Mouse (Mus musculus) ES-E14 (cell line): ENCODE data around the gene Mfsd10. TPM values are rescaled to one million over a fixed set of nuclear protein-coding genes. Genes with fewer than 3 reads are reported as not detected.

Experiments
- DNase-seq: peaks from one replicate; pipeline ENCODE4 v3.0.0-alpha.2; 2013; ENCODE audit warnings: low read depth, low spot score
- H3K27ac ChIP-seq: 2 replicates; pipeline ENCODE4 v1.5.1; 2012; ENCODE audit warnings: low read depth, mild to moderate bottlenecking, low read length, moderate library complexity, mixed read lengths; ENCODE audit not compliant: poor library complexity, insufficient read depth, severe bottlenecking
- H3K36me3 ChIP-seq: 2 replicates; pipeline ENCODE4 v1.6.1; 2012; ENCODE audit warnings: mild to moderate bottlenecking, low read length, moderate library complexity, mixed read lengths; ENCODE audit not compliant: control insufficient read depth, poor library complexity, insufficient read depth, severe bottlenecking
- H3K4me1 ChIP-seq, 2 experiments: fragments of 150-350 bp in 1 of 2; sonication (generic) in 1 of 2; 2 replicates each; pipeline ENCODE4 v1.6.1; 2012; ENCODE audit warnings: low read length in 2 of 2, mild to moderate bottlenecking in 1 of 2, mixed read lengths in 1 of 2; ENCODE audit not compliant: control insufficient read depth in 2 of 2, insufficient read depth in 2 of 2, poor library complexity in 1 of 2
- H3K4me3 ChIP-seq, 2 experiments: fragments of 150-350 bp in 1 of 2; sonication (generic) in 1 of 2; 2 replicates each; pipeline ENCODE4 v1.5.1; 2012; ENCODE audit warnings: low read length in 2 of 2, low read depth in 1 of 2, mild to moderate bottlenecking in 1 of 2, mixed read lengths in 1 of 2; ENCODE audit not compliant: insufficient read depth in 1 of 2, poor library complexity in 1 of 2, severe bottlenecking in 1 of 2
- H3K9ac ChIP-seq: 2 replicates; pipeline ENCODE4 v1.6.1; 2012; ENCODE audit warnings: low read depth, mild to moderate bottlenecking, low read length, mixed read lengths; ENCODE audit not compliant: poor library complexity, insufficient read depth, severe bottlenecking
- H3K9me3 ChIP-seq: fragments of 150-350 bp; sonication (generic); 2 replicates; pipeline ENCODE4 v1.6.1; 2012; ENCODE audit warnings: low read depth, mild to moderate bottlenecking, low read length; ENCODE audit not compliant: control insufficient read depth, insufficient read depth
- CHD2 ChIP-seq: IDR thresholded peaks from 2 replicates; pipeline ENCODE4 v1.6.1; 2014; ENCODE audit warnings: mild to moderate bottlenecking, low read depth, low read length, inconsistent platforms
- HCFC1 ChIP-seq: IDR thresholded peaks from 2 replicates; pipeline ENCODE4 v1.6.1; 2012; ENCODE audit warnings: low read length, inconsistent platforms, borderline replicate concordance; ENCODE audit not compliant: insufficient read depth
- MAFK ChIP-seq: IDR thresholded peaks from 2 replicates; pipeline ENCODE4 v1.6.1; 2014; ENCODE audit warnings: mild to moderate bottlenecking, low read depth, low read length, inconsistent platforms; ENCODE audit not compliant: insufficient read depth
- ZC3H11A ChIP-seq: IDR thresholded peaks from 2 replicates; pipeline ENCODE4 v1.6.1; 2012; ENCODE audit warnings: low read depth, mild to moderate bottlenecking, inconsistent platforms, low read length, borderline replicate concordance
- ZNF384 ChIP-seq: IDR thresholded peaks from 2 replicates; pipeline ENCODE4 v1.6.1; 2012; ENCODE audit warnings: low read depth, low read length, inconsistent platforms
- in situ Hi-C, 2 experiments: fragments of 600-800 bp; cut with MboI; formaldehyde crosslinking; loops; one replicate each; pipeline ENCODE4 v1.15.1; 2025; ENCODE audit warnings: low sequenced_read_pairs in 2 of 2, inconsistent platforms in 1 of 2; ENCODE audit not compliant: unreplicated experiment in 2 of 2
- total RNA-seq: library from RNA; depleted of rRNA; stranded (reverse); fragments of 300-350 nt; gene quantifications from 2 replicates; pipeline ENCODE4 v1.2.3, GENCODE M21; 2012

Mfsd10 gene
- total RNA-seq, 1 experiment = 192 TPM

- peak overlapping the region; percentile 77 to 79 for H3K4me3 ChIP-seq
- in situ Hi-C loops = no loop called here
- H3K4me1 ChIP-seq = peaks cover 4 to 26% of the 10 kb centered on the region in 2 experiments; a peak in 3 of 4 replicates
- DNase-seq = no peak
- H3K9me3 ChIP-seq = no peaks in the 10 kb centered on the region
- TF ChIP-seq CHD2 (no peak), ZNF384 (no peak), HCFC1 (no peak), ZC3H11A (no peak), MAFK (no peak)
- peak overlapping the region; percentile 52; the same call in 1 of the 2 replicates for H3K27ac ChIP-seq
- peak overlapping the region; percentile 63; the same call in 1 of the 2 replicates for H3K9ac ChIP-seq
- H3K36me3 ChIP-seq = peaks cover 58% of the 10 kb centered on the region
Observed at GRCm38 (mm10) chr5:34637591-34638156, 662 bp upstream of the Mfsd10 start.

DNA sequence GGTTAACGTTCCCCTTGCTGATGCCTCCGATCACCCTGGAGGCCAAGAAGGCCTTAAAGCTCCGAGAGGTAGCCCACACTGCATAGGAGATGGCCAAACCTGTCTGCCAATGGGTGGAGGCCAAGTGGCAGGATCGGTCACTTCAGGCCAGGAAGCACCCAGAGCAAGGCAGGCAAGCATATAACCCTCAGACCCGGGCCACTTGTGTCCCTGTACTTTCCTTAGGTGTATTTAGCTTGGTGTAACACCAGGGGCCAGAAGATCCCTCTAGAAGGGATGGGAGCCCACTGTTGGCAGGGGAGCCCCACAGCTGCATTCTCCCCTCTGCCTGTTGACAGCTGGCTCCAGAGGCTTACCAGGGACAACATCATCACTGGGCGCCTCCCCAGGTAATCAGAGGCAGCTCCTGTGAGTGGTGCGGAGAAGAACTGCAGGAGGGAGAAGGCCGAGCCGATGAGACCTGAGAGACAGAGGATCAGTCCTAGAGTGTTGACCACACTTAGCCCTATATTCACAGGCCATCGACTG, 1.3 kb downstream of the Mfsd10 start:
- TF ChIP-seq CHD2 = no peak
- TF ChIP-seq ZC3H11A = no peak
- no peak for TF ChIP-seq ZNF384
- no peak for TF ChIP-seq MAFK
- TF ChIP-seq HCFC1 = no peak
- H3K36me3 ChIP-seq = peaks cover 56% of the 10 kb centered on the region
- H3K4me1 ChIP-seq = peaks cover 4 to 26% of the 10 kb centered on the region in 2 experiments; a peak in 3 of 4 replicates
- in situ Hi-C loops = no loop called here
- H3K27ac ChIP-seq = no peak overlapping the region; the same call in 1 of the 2 replicates
- no peaks in the 10 kb centered on the region for H3K9me3 ChIP-seq
- no peak for DNase-seq
- peak overlapping the region; percentile 77 to 79 for H3K4me3 ChIP-seq
- H3K9ac ChIP-seq = peak overlapping the region; percentile 87; the same call in 1 of the 2 replicates

GRCm38 (mm10) chr5:34634746-34635400, 2.1 kb downstream of the Mfsd10 start:
- Histone ChIP-seq H3K27ac (peak overlapping the region; percentile 70; the same call in 1 of the 2 replicates), H3K4me3 (no peak overlapping the region; a peak in 1 of 4 replicates), H3K4me1 (peaks cover 4 to 26% of the 10 kb centered on the region in 2 experiments; a peak in 3 of 4 replicates), H3K36me3 (peaks cover 53% of the 10 kb centered on the region), H3K9me3 (no peaks in the 10 kb centered on the region), H3K9ac (peak overlapping the region; percentile 87; the same call in 1 of the 2 replicates)
- TF ChIP-seq CHD2 (no peak), HCFC1 (no peak), MAFK (no peak), ZC3H11A (no peak), ZNF384 (no peak)
- in situ Hi-C loops = no loop called here
- DNase-seq = no peak

GRCm38 (mm10) chr5:34633641-34634040, 3.4 kb downstream of the Mfsd10 start:
- no peak for TF ChIP-seq ZNF384
- no peak for TF ChIP-seq ZC3H11A
- Histone ChIP-seq H3K9me3 (no peaks in the 10 kb centered on the region), H3K9ac (no peak overlapping the region), H3K4me1 (peaks cover 4 to 24% of the 10 kb centered on the region in 2 experiments; a peak in 3 of 4 replicates), H3K27ac (peak overlapping the region; percentile 70), H3K4me3 (no peak overlapping the region), H3K36me3 (peaks cover 44% of the 10 kb centered on the region)
- peak; percentile 84 for DNase-seq
- in situ Hi-C loops = no loop called here
